Comparison of ENCODE assay signal across 23 mouse cellular contexts in the genomic region with DNA sequence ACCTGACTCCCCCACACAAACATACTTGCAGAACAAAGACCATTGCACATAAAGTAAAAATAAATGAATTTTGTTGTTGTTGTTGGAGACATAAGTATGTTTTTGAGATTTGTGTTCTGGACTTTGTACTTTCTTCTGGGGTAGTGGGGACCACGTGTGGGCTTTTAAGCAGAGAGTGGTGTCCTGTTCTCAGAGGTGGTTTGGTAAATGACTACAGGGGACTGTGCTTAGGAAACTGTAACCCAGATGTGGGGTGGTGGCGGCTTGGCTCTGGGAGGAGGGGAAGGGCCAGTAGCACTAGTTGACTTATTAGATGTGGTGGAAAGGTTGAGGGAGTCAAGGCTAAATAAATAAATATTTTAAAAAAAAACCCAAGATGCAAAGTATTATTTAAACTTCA. TPM values are rescaled to one million over a fixed set of nuclear protein-coding genes. Genes with fewer than 3 reads are reported as not detected.
"Had no signal": no experiment of that assay in that cellular context is flagged by ENCODE, and none has a peak within 500 bp of the region (broad histone marks: within the 10 kb centered on the region; RNA-seq: fewer than 3 reads in every experiment).

No protein-coding gene starts in this region.

- H3K9ac ChIP-seq: liver, embryonic 12.5 days; liver, embryonic 15.5 days; lung, embryonic 15.5 days; midbrain, embryonic 13.5 days; neural tube, embryonic 13.5 days; stomach, embryonic 15.5 days had no signal

- H3K36me3 ChIP-seq: lung, embryonic 15.5 days; neural tube, embryonic 13.5 days; stomach, embryonic 15.5 days had no signal

- H3K4me3 ChIP-seq: left cerebral cortex, adult 2 months; liver, embryonic 12.5 days; liver, embryonic 15.5 days; lung, embryonic 15.5 days; megakaryocyte, embryonic 14.5 days; midbrain, embryonic 10.5 days; midbrain, embryonic 13.5 days; myocyte; neural tube, embryonic 13.5 days; stomach, embryonic 15.5 days had no signal

- H3K9me3 ChIP-seq: liver, embryonic 12.5 days; liver, embryonic 15.5 days; lung, embryonic 15.5 days; megakaryocyte, embryonic 14.5 days; midbrain, embryonic 10.5 days; midbrain, embryonic 13.5 days; neural tube, embryonic 13.5 days; stomach, embryonic 15.5 days had no signal

- ATAC-seq: intestine, postnatal 0 days; liver, embryonic 12.5 days; midbrain, embryonic 13.5 days; midbrain, embryonic 16.5 days had no signal

- H3K4me1 ChIP-seq: lung, embryonic 15.5 days; midbrain, embryonic 10.5 days had no signal

- H3K27ac ChIP-seq: left cerebral cortex, adult 2 months; liver, embryonic 12.5 days; liver, embryonic 15.5 days; lung, embryonic 15.5 days; midbrain, embryonic 10.5 days; midbrain, embryonic 13.5 days; neural tube, embryonic 13.5 days; stomach, embryonic 15.5 days had no signal

- H3K4me2 ChIP-seq: liver, embryonic 12.5 days; liver, embryonic 15.5 days; lung, embryonic 15.5 days; midbrain, embryonic 13.5 days; neural tube, embryonic 13.5 days; stomach, embryonic 15.5 days had no signal

- DNase-seq: layer of hippocampus, postnatal 36 days; lung, adult 18-20 months; lung, postnatal 10 days; lung, postnatal 36 days; retina, postnatal 1 day; right cerebral cortex, postnatal 25 days; spleen, adult 18-20 months; thymus, postnatal 25 days had no signal

- H3K27me3 ChIP-seq: liver, embryonic 12.5 days; liver, embryonic 15.5 days; lung, embryonic 15.5 days; megakaryocyte, embryonic 14.5 days; midbrain, embryonic 13.5 days; neural tube, embryonic 13.5 days; stomach, embryonic 15.5 days had no signal

RNA-seq across cellular contexts. Expression of a gene that starts 55.7 kb away (rescaled TPM):
- polyA plus RNA-seq: intestine, embryonic 14.5 days; intestine, postnatal 0 days; limb, embryonic 11.5 days; liver, embryonic 12.5 days; liver, embryonic 15.5 days; lung, embryonic 15.5 days; midbrain, embryonic 10.5 days; midbrain, embryonic 16.5 days; myocyte; stomach, embryonic 15.5 days; thymus, postnatal 0 days had no signal
